Mouse (Mus musculus) midbrain, embryonic 15.5 days (tissue): ENCODE data around the gene 2010111I01Rik. TPM values are rescaled to one million over a fixed set of nuclear protein-coding genes. Genes with fewer than 3 reads are reported as not detected.

Experiments used
- ATAC-seq: fragments of 200-750 bp; cut with Nextera tagmentation; replicated peaks from 2 replicates; pipeline ENCODE4 v1.8.0; 2017; ENCODE audit warnings: moderate TSS enrichment
- H3K27ac ChIP-seq: fragments of 300-500 bp; sonication (generic); 2 replicates; pipeline ENCODE4 v1.5.1; 2015; ENCODE audit warnings: mild to moderate bottlenecking, inconsistent platforms
- H3K27me3 ChIP-seq: fragments of 300-500 bp; sonication (generic); replicated peaks from 2 replicates; pipeline ENCODE4 v1.6.1; 2015; ENCODE audit warnings: inconsistent platforms
- H3K36me3 ChIP-seq: fragments of 300-500 bp; sonication (generic); replicated peaks from 2 replicates; pipeline ENCODE4 v1.6.1; 2015; ENCODE audit warnings: inconsistent platforms
- H3K4me1 ChIP-seq: fragments of 300-500 bp; sonication (generic); 2 replicates; pipeline ENCODE4 v1.6.1; 2015; ENCODE audit warnings: inconsistent platforms
- H3K4me2 ChIP-seq: fragments of 300-500 bp; sonication (generic); 2 replicates; pipeline ENCODE4 v1.6.1; 2015; ENCODE audit warnings: inconsistent platforms, mild to moderate bottlenecking, moderate library complexity
- H3K4me3 ChIP-seq: fragments of 300-500 bp; sonication (generic); 2 replicates; pipeline ENCODE4 v1.5.1; 2015; ENCODE audit warnings: mild to moderate bottlenecking, inconsistent platforms
- H3K9ac ChIP-seq: fragments of 300-500 bp; sonication (generic); 2 replicates; pipeline ENCODE4 v1.6.1; 2015; ENCODE audit warnings: mild to moderate bottlenecking, inconsistent platforms
- H3K9me3 ChIP-seq: fragments of 300-500 bp; sonication (generic); 2 replicates; pipeline ENCODE4 v1.6.1; 2016; ENCODE audit warnings: inconsistent platforms
- WGBS: fragments of 180-500 bp; shearing (Covaris S2); methylation state at CpG from one replicate; pipeline ENCODE4 v1.1.7; 2015; ENCODE audit warnings: mixed read lengths; 5-methylcytosine and 5-hydroxymethylcytosine counted together
- polyA plus RNA-seq: library from polyadenylated mRNA; unstranded; fragments of >200 nt; fragmentation: Nextera tagmentation; extraction: Ambion mirVana; gene quantifications from 2 replicates; pipeline ENCODE4 v1.2.1, GENCODE M21; 2015

Gene 2010111I01Rik
- polyA plus RNA-seq, 1 experiment from 2014 or later, result 29.0 TPM

GRCm38 (mm10) chr13:62939797-62940196 lies 24.9 kb upstream of the 2010111I01Rik start:
- no peaks in the 10 kb centered on the region for H3K27me3 ChIP-seq
- no peak overlapping the region for H3K9ac ChIP-seq
- no peak overlapping the region for H3K4me2 ChIP-seq
- no peak for ATAC-seq
- H3K36me3 ChIP-seq, result no peaks in the 10 kb centered on the region
- 91% methylated on average over 4 of the region's 4 CpGs for WGBS
- no peak overlapping the region for H3K4me3 ChIP-seq
- H3K9me3 ChIP-seq, result no peaks in the 10 kb centered on the region
- H3K27ac ChIP-seq, result no peak overlapping the region
- H3K4me1 ChIP-seq, result no peaks in the 10 kb centered on the region

DNA sequence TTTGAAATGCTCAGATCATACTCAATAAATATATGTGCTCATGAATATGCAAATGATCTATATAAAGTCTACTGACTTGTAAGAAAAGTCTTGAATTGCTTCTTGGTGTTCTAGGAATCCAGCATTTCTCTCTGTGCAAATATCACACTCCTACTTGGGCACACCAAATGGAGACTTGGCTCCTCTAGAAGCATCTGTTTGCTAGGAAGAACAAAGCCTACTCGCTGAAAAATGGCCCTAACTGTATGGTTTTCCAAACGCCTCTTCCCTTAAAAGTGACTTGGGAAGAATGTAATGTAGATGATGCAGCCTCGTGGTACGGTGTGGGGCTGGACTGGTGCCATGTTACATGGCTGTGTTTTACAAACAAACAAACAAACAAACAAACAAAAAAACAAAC lies 24.0 kb upstream of the 2010111I01Rik start:
- H3K4me2 ChIP-seq, result no peak overlapping the region
- 88% methylated on average over 4 of the region's 4 CpGs for WGBS
- H3K9ac ChIP-seq, result no peak overlapping the region
- no peak overlapping the region for H3K27ac ChIP-seq
- no peak overlapping the region for H3K4me3 ChIP-seq
- no peaks in the 10 kb centered on the region for H3K27me3 ChIP-seq
- ATAC-seq, result no peak
- H3K4me1 ChIP-seq, result no peaks in the 10 kb centered on the region
- H3K9me3 ChIP-seq, result no peaks in the 10 kb centered on the region
- no peaks in the 10 kb centered on the region for H3K36me3 ChIP-seq

DNA sequence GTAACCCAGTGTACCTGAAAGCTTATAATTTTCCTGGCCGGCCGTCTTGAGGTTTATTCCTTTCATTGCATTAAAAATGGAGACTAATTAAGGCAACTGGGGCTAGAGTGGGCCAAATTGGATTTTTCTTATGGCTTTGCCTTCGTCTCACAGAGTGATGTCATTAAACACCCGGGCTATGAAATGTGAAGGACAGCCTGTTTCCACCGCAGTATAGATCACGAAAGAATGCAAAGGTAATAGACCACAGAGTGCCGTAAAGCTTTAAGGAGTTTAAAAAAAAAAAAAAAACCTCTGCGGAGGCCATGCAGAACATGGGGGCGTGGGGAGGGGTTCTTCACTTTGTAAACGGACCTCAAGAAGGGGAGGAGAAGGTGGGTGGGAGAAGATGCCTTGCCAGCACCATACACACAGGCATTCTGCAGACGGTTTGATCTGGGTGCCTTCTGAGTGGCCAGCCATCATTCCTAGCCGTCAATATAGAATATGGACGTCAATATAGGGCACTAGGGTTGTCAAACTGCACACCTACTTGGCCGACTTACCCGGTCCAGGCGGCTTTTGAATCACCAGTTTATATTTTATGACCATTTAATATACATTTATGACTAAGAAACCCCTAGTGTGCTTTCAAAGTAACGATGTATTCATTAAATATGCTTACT lies 23.2 kb upstream of the 2010111I01Rik start:
- no peaks in the 10 kb centered on the region for H3K9me3 ChIP-seq
- ATAC-seq, result no peak
- no peak overlapping the region for H3K9ac ChIP-seq
- H3K4me2 ChIP-seq, result no peak overlapping the region
- H3K27ac ChIP-seq, result no peak overlapping the region
- 82% methylated on average over 17 of the region's 17 CpGs for WGBS
- H3K4me3 ChIP-seq, result no peak overlapping the region
- H3K36me3 ChIP-seq, result no peaks in the 10 kb centered on the region
- H3K4me1 ChIP-seq, result no peaks in the 10 kb centered on the region
- no peaks in the 10 kb centered on the region for H3K27me3 ChIP-seq

DNA sequence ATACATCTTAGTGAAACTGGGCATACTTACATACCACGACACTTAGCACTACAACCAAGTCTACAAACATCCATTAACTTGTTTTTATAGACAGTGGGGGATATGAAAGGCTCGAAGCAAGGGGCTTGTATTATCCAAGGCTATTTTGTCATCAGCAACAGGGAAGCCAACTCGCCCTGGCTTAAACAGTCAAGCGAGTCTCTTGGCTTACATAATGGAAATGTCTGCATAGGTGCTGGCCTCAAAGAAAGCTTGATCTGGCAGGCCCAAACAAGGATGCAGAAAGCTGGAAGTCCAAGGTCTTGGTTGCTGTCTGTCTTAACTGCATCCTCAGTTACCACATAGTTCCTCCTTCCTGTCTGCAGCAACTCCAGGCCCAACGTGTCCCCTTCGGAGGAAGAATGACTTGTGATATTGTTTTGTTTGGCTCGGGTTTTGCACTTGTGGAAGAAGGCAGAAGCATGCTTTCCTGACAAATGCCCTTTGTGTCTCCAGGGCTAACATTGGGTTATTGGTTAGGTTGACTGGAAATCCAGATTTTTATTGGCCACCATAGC lies 21.3 kb upstream of the 2010111I01Rik start:
- Histone ChIP-seq H3K27ac (no peak overlapping the region), H3K4me3 (no peak overlapping the region), H3K9ac (no peak overlapping the region), H3K36me3 (no peaks in the 10 kb centered on the region), H3K4me2 (no peak overlapping the region), H3K4me1 (no peaks in the 10 kb centered on the region), H3K27me3 (no peaks in the 10 kb centered on the region), H3K9me3 (no peaks in the 10 kb centered on the region)
- no peak for ATAC-seq
- whole genome bisulfite sequencing, result 78% methylated on average over 7 of the region's 7 CpGs

- Histone ChIP-seq H3K4me3 (no peak overlapping the region), H3K9ac (no peak overlapping the region), H3K9me3 (no peaks in the 10 kb centered on the region), H3K27me3 (no peaks in the 10 kb centered on the region), H3K4me1 (no peaks in the 10 kb centered on the region), H3K4me2 (no peak overlapping the region), H3K27ac (no peak overlapping the region), H3K36me3 (no peaks in the 10 kb centered on the region)
- 84% methylated on average over 6 of the region's 6 CpGs for WGBS
- no peak for ATAC-seq
These were observed 20.6 kb upstream of the 2010111I01Rik start for GRCm38 (mm10) chr13:62944109-62944508.

DNA sequence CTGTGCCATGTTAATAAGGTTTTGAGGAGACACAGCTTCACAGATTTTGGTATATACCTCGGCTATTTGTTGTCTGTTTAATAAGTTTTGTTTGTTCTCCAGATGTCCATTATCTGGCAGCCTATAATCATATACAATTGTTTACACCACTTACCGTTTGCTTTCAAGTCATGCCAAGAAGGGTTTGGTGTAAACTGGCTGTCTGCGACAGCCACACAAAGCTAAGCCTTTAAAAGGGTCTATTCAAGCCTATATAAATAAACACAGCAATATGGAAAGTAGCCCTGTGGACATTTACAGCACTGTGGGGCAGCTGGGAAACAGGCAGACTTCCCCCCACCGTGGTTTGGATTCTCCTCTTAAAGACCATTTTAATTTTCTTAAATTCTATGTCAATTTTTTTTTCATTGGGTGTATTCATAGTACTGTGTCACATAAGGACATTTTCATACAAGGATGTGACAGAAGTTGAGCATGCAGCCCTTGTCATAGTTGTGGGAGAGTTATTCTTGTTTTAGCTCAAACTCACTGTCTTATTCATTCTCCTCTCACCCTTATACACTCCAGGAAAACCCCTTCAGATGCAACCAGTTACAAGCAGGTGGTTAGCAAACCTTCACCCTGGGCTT lies 15.0 kb upstream of the 2010111I01Rik start:
- Histone ChIP-seq H3K27me3 (no peaks in the 10 kb centered on the region), H3K4me2 (no peak overlapping the region), H3K36me3 (no peaks in the 10 kb centered on the region), H3K9me3 (no peaks in the 10 kb centered on the region), H3K9ac (no peak overlapping the region), H3K27ac (no peak overlapping the region), H3K4me3 (no peak overlapping the region), H3K4me1 (no peaks in the 10 kb centered on the region)
- no peak for ATAC-seq
- 42% methylated on average over 4 of the region's 4 CpGs for WGBS

GRCm38 (mm10) chr13:62951606-62952005 lies 13.1 kb upstream of the 2010111I01Rik start:
- Histone ChIP-seq H3K27me3 (no peaks in the 10 kb centered on the region), H3K36me3 (no peaks in the 10 kb centered on the region), H3K9me3 (no peaks in the 10 kb centered on the region), H3K4me3 (no peak overlapping the region), H3K4me1 (no peaks in the 10 kb centered on the region), H3K27ac (no peak overlapping the region), H3K4me2 (no peak overlapping the region), H3K9ac (no peak overlapping the region)
- ATAC-seq, result no peak
- 71% methylated on average over 1 of the region's 1 CpGs for WGBS

DNA sequence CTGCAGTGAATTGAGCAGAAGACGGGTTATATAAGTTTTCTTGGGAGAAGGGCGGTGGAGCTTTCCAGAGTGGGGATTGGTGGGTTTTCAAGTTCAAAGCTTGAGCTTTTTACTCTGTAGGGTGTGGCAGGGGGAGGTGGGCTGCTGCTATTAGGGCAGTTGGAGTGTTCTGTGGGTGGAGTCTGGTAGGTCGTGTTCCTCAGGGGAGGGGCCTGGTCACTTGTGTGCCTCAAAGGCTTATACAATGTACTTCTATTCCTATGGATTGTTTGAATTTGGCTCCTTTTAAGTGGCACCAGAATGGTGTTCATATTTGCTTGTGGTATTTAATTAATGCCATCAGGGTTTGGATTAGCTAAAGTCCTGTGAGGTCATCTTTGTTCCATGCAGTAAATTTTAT lies 12.6 kb upstream of the 2010111I01Rik start:
- no peaks in the 10 kb centered on the region for H3K36me3 ChIP-seq
- H3K4me1 ChIP-seq, result no peaks in the 10 kb centered on the region
- no peak overlapping the region for H3K9ac ChIP-seq
- H3K9me3 ChIP-seq, result no peaks in the 10 kb centered on the region
- no peak for ATAC-seq
- no peak overlapping the region for H3K27ac ChIP-seq
- WGBS, result 73% methylated on average over 3 of the region's 3 CpGs
- H3K27me3 ChIP-seq, result no peaks in the 10 kb centered on the region
- no peak overlapping the region for H3K4me2 ChIP-seq
- H3K4me3 ChIP-seq, result no peak overlapping the region

DNA sequence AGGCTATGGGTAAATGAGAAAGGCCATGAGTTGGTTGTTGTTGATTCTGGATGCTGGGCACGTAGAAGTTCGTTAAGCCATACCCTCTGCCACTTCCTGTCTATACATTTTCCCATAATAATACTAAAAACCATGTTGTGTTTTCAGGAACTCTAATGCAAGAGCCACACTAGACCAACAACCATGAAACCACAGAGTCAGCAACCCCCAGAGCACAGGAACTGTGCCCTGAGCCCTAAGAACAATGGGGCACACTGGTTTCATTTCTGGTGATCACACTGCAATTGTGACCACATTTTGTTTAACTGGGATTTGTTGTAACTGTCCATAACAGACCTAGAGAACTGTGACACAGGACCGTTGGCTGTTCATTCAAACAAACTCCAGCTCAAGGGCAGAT lies 12.1 kb upstream of the 2010111I01Rik start:
- no peak for ATAC-seq
- Histone ChIP-seq H3K4me3 (no peak overlapping the region), H3K4me1 (no peaks in the 10 kb centered on the region), H3K36me3 (no peaks in the 10 kb centered on the region), H3K4me2 (no peak overlapping the region), H3K27me3 (no peaks in the 10 kb centered on the region), H3K27ac (no peak overlapping the region), H3K9ac (no peak overlapping the region), H3K9me3 (no peaks in the 10 kb centered on the region)
- 85% methylated on average over 3 of the region's 3 CpGs for WGBS

DNA sequence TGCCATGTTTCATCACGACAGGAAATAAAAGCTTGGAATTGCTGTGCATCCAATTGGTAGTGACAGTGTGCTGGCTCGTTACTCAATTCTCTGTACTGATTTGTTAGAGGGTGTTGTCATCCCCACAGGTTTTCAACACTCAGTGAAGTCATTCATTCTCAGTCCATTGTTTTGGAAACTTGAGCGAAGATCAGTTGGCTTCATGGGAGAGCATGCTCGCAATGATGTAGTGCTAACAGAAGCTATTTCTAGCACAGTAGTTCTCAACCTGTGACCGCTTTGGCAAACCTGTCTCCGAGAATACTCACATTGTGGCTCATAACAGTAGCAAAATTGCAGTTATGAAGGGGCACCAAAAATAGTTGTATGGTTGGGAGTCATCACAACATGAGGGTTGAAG lies 8.7 kb upstream of the 2010111I01Rik start:
- H3K27ac ChIP-seq, result no peak overlapping the region
- no peak overlapping the region for H3K4me3 ChIP-seq
- WGBS, result 92% methylated on average over 6 of the region's 6 CpGs
- H3K9me3 ChIP-seq, result no peaks in the 10 kb centered on the region
- no peak overlapping the region for H3K9ac ChIP-seq
- H3K4me2 ChIP-seq, result no peak overlapping the region
- no peaks in the 10 kb centered on the region for H3K27me3 ChIP-seq
- no peaks in the 10 kb centered on the region for H3K36me3 ChIP-seq
- H3K4me1 ChIP-seq, result no peaks in the 10 kb centered on the region
- no peak for ATAC-seq

DNA sequence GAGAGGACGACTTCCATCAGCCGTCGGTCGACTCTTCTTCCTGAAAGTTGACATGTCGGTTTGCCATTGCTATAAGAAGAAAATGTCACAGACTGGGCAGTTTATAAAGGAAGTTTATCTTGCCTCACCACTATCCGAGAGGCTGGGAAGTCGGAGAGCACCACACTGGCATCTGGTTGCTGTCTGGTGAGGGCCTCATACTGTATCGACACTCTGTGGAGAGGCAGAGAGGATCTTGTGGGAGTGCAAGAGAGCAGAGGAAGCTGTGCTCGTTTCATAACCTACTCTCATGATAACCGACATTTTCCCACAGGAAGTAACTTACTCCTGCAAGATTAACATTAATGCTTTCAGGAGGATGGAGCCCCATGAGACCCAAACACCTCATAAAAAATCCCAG lies 7.9 kb upstream of the 2010111I01Rik start:
- H3K4me3 ChIP-seq, result no peak overlapping the region
- H3K4me2 ChIP-seq, result no peak overlapping the region
- ATAC-seq, result no peak
- H3K36me3 ChIP-seq, result no peaks in the 10 kb centered on the region
- WGBS, result 87% methylated on average over 10 of the region's 10 CpGs
- H3K27me3 ChIP-seq, result no peaks in the 10 kb centered on the region
- H3K27ac ChIP-seq, result no peak overlapping the region
- no peaks in the 10 kb centered on the region for H3K9me3 ChIP-seq
- no peaks in the 10 kb centered on the region for H3K4me1 ChIP-seq
- no peak overlapping the region for H3K9ac ChIP-seq

DNA sequence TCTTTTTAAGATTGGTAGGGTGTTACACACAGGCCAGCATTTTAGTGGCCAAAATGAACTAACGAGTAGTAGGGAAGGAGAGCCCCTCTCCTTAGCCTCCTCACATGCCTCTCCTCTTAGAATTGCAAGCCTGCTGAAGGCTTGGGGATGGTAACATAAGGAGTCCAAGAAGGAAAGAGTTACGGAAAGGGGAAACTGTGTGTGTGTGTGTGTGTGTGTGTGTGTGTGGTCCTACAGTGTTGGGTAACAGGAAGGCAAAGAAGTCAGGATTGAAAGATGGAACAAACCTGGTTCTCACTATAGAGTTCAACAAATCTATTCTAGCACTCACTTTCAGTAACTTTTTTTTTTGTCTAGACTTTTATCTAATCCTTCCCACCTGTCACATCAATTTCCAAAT lies 1.3 kb upstream of the 2010111I01Rik start:
- no peak for ATAC-seq
- Histone ChIP-seq H3K4me2 (no peak overlapping the region), H3K4me1 (peaks cover 12% of the 10 kb centered on the region), H3K27me3 (no peaks in the 10 kb centered on the region), H3K9ac (no peak overlapping the region), H3K27ac (no peak overlapping the region), H3K9me3 (no peaks in the 10 kb centered on the region), H3K36me3 (no peaks in the 10 kb centered on the region), H3K4me3 (no peak overlapping the region)
- 86% methylated on average over 2 of the region's 2 CpGs for WGBS

GRCm38 (mm10) chr13:62968223-62968622 lies 3.5 kb downstream of the 2010111I01Rik start:
- Histone ChIP-seq H3K4me2 (no peak overlapping the region), H3K27ac (no peak overlapping the region)

More at GRCm38 (mm10) chr13:62968223-62968622, 3.5 kb downstream of the 2010111I01Rik start:
- Histone ChIP-seq H3K4me1 (peaks cover 12% of the 10 kb centered on the region), H3K9ac (no peak overlapping the region), H3K9me3 (no peaks in the 10 kb centered on the region), H3K36me3 (no peaks in the 10 kb centered on the region), H3K4me3 (no peak overlapping the region), H3K27me3 (no peaks in the 10 kb centered on the region)
- WGBS, result 86% methylated on average over 12 of the region's 12 CpGs
- no peak for ATAC-seq
